Mouse (Mus musculus) neural tube, embryonic 14.5 days (tissue): ENCODE data around the gene Rdh1. TPM values are rescaled to one million over a fixed set of nuclear protein-coding genes. Genes with fewer than 3 reads are reported as not detected.
A peak's percentile ranks its signal among the peaks of the same experiment; 100 is the strongest.

Experiments
- ATAC-seq: fragments of 200-750 bp; cut with Nextera tagmentation; 2 replicates; pipeline ENCODE4 v1.8.0; 2017; ENCODE audit warnings: low read depth, mild to moderate bottlenecking, moderate TSS enrichment, moderate library complexity
- H3K27ac ChIP-seq: fragments of 300-500 bp; sonication (generic); 2 replicates; pipeline ENCODE4 v1.5.1; 2014; ENCODE audit warnings: low read depth, mild to moderate bottlenecking, control low read depth, low read length, moderate library complexity, mixed read lengths
- H3K27me3 ChIP-seq: fragments of 300-500 bp; sonication (generic); 2 replicates; pipeline ENCODE4 v1.6.1; 2014; ENCODE audit warnings: low read length; ENCODE audit not compliant: control insufficient read depth, insufficient read depth
- H3K36me3 ChIP-seq: fragments of 300-500 bp; sonication (generic); 2 replicates; pipeline ENCODE4 v1.6.1; 2014; ENCODE audit warnings: low read length, mixed read lengths; ENCODE audit not compliant: control insufficient read depth, insufficient read depth
- H3K4me1 ChIP-seq: fragments of 300-500 bp; sonication (generic); 2 replicates; pipeline ENCODE4 v1.6.1; 2014; ENCODE audit warnings: low read length; ENCODE audit not compliant: control insufficient read depth, insufficient read depth
- H3K4me2 ChIP-seq: fragments of 300-500 bp; sonication (generic); 2 replicates; pipeline ENCODE4 v1.6.1; 2014; ENCODE audit warnings: mild to moderate bottlenecking, low read depth, low read length, control low read depth
- H3K4me3 ChIP-seq: fragments of 300-500 bp; sonication (generic); 2 replicates; pipeline ENCODE4 v1.5.1; 2014; ENCODE audit warnings: low read depth, low read length, control low read depth, mixed read lengths
- H3K9ac ChIP-seq: fragments of 300-500 bp; sonication (generic); replicated peaks from 2 replicates; pipeline ENCODE4 v1.6.1; 2014; ENCODE audit warnings: low read depth, mild to moderate bottlenecking, control low read depth, low read length, mixed read lengths
- H3K9me3 ChIP-seq: fragments of 300-500 bp; sonication (generic); 2 replicates; pipeline ENCODE4 v1.6.1; 2016; ENCODE audit warnings: low read length; ENCODE audit not compliant: control insufficient read depth
- WGBS: fragments of 180-500 bp; shearing (Covaris S2); extraction: QIAGEN DNeasy Blood & Tissue Kit; methylation state at CpG from one replicate; pipeline ENCODE4 v1.1.7; 2014; 5-methylcytosine and 5-hydroxymethylcytosine counted together
- polyA plus RNA-seq: library from polyadenylated mRNA; unstranded; fragments of >200 nt; fragmentation: Nextera tagmentation; extraction: Ambion mirVana; gene quantifications from 2 replicates; pipeline ENCODE4 v1.2.1, GENCODE M21; 2014

The Rdh1 gene
- polyA plus RNA-seq, 1 experiment from 2014 or later = not detected

GRCm38 (mm10) chr10:127744661-127745060 is 14.9 kb upstream of the Rdh1 start:
- Histone ChIP-seq H3K4me3 (no peak overlapping the region), H3K9ac (no peak overlapping the region), H3K9me3 (no peaks in the 10 kb centered on the region), H3K36me3 (peaks cover 52% of the 10 kb centered on the region), H3K27me3 (no peaks in the 10 kb centered on the region), H3K4me2 (no peak overlapping the region), H3K27ac (no peak overlapping the region), H3K4me1 (peaks cover 11% of the 10 kb centered on the region)
- no peak for ATAC-seq
- WGBS = 63% methylated on average over 5 of the region's 5 CpGs

GRCm38 (mm10) chr10:127745886-127746285 is 13.6 kb upstream of the Rdh1 start:
- 81% methylated on average over 5 of the region's 5 CpGs for WGBS
- Histone ChIP-seq H3K27me3 (no peaks in the 10 kb centered on the region), H3K4me1 (peaks cover 2% of the 10 kb centered on the region; the same call in 1 of the 2 replicates), H3K36me3 (peaks cover 52% of the 10 kb centered on the region), H3K9ac (no peak overlapping the region), H3K27ac (no peak overlapping the region), H3K4me2 (no peak overlapping the region), H3K9me3 (no peaks in the 10 kb centered on the region), H3K4me3 (no peak overlapping the region)
- no peak for ATAC-seq

DNA sequence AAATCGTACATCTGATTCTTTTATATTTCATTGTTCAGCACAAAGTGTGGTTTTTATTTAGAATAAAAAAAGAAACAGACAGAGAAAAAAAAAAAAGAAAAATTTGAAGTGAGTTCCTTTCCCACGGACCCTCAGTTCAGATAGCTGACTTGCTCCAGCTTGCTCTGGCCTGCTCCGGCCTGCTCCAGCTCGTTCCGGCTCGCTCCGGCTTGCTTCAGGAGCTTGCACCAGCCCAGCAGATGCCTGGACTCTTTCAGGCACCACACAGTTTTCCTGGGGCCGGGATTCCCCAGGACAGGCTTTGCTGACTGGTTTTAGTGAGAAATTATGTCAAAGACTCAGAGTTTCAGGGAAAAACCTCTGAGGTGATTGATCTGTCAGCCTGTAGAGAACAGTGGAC is 12.3 kb upstream of the Rdh1 start:
- ATAC-seq = no peak
- Histone ChIP-seq H3K9ac (no peak overlapping the region), H3K4me1 (peaks cover 2% of the 10 kb centered on the region; the same call in 1 of the 2 replicates), H3K9me3 (no peaks in the 10 kb centered on the region), H3K36me3 (peaks cover 45% of the 10 kb centered on the region), H3K27ac (no peak overlapping the region), H3K4me3 (no peak overlapping the region), H3K27me3 (no peaks in the 10 kb centered on the region), H3K4me2 (no peak overlapping the region)
- whole genome bisulfite sequencing = 92% methylated on average over 8 of the region's 8 CpGs

- 6% methylated on average over 8 of the region's 8 CpGs for WGBS
- Histone ChIP-seq H3K4me3 (no peak overlapping the region), H3K27ac (no peak overlapping the region), H3K9me3 (no peaks in the 10 kb centered on the region), H3K4me2 (no peak overlapping the region), H3K4me1 (peaks cover 2% of the 10 kb centered on the region; the same call in 1 of the 2 replicates), H3K36me3 (peaks cover 28% of the 10 kb centered on the region), H3K9ac (no peak overlapping the region), H3K27me3 (no peaks in the 10 kb centered on the region)
- no peak for ATAC-seq
Measured at GRCm38 (mm10) chr10:127748847-127749612, 10.5 kb upstream of the Rdh1 start.

DNA sequence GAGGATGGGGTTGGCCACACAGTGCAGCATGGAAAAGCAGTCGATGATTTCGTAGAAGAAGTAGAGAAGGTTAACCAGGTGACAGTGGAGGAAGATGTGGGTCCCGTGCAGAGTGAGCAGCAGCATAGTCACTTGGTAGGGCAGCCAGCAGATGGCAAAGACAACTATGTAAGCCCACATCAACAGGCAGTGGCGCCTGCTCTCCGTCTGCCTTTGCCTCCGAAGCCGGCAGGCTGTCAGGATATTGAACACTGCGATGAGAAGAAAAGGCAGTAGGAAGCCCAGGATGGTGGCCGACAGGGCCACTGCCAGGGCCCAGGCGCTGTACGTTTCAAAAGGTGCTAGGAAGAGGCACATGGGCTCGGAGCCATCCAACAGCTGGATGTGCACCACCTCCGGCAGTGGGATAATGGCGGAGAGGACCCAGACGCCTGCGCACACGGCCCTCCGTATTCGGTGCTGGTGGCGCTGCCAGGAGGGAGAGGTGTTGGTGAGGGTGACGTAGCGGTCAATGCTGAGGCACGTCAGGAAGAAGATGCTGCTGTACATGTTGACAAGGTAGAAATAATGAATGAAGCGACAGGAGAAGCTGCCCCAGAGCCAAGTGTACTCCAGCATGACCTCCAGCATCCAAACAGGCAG is 9.3 kb upstream of the Rdh1 start:
- 50% methylated on average over 24 of the region's 24 CpGs for WGBS
- H3K4me1 ChIP-seq = peaks cover 2% of the 10 kb centered on the region; the same call in 1 of the 2 replicates
- no peak overlapping the region; the same call in 1 of the 2 replicates for H3K4me3 ChIP-seq
- peak overlapping the region; percentile 9; the same call in 1 of the 2 replicates for H3K4me2 ChIP-seq
- H3K36me3 ChIP-seq = peaks cover 15% of the 10 kb centered on the region
- H3K27ac ChIP-seq = no peak overlapping the region
- H3K9me3 ChIP-seq = no peaks in the 10 kb centered on the region
- no peaks in the 10 kb centered on the region for H3K27me3 ChIP-seq
- no peak for ATAC-seq
- H3K9ac ChIP-seq = no peak overlapping the region

DNA sequence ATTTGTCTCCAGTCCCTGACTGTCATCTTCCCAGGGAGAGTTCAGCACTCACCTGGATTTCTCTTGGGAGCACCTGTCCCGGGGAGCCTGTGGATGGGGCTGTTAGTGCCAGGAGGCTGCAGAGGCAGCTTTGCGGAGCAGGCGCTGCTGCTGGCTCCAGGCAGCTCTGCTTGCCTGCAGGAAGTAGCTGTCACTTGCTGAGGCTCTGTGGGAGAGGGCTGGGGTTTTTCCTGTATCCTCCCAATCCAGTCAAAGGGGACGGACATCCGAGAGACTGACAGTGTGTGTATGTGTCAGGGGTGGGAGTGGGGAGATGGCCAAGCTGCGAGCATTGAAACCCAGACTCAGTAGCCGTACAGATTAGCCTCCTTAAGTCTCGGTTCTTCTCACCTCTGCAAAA is 8.0 kb upstream of the Rdh1 start, which contains the start of gene Gpr182:
Gpr182 (minus strand) TSS at position 185 of the 400 bp plus-strand sequence.
- Histone ChIP-seq H3K27ac (no peak within 1 kb of the TSS), H3K36me3 (peaks cover 7% of the 10 kb centered on the region; the same call in 1 of the 2 replicates), H3K4me1 (peaks cover 2% of the 10 kb centered on the region; the same call in 1 of the 2 replicates), H3K4me3 (no peak within 1 kb of the TSS), H3K27me3 (no peaks in the 10 kb centered on the region), H3K9me3 (no peaks in the 10 kb centered on the region), H3K4me2 (no peak within 1 kb of the TSS; the same call in 1 of the 2 replicates), H3K9ac (no peak within 1 kb of the TSS)
- 67% methylated on average over 8 of the region's 8 CpGs for WGBS
- ATAC-seq = no peak

GRCm38 (mm10) chr10:127754566-127755166 is 4.9 kb upstream of the Rdh1 start:
- Histone ChIP-seq H3K9ac (no peak overlapping the region), H3K9me3 (no peaks in the 10 kb centered on the region), H3K36me3 (no peaks in the 10 kb centered on the region), H3K4me2 (no peak overlapping the region), H3K4me1 (no peaks in the 10 kb centered on the region), H3K27ac (no peak overlapping the region), H3K4me3 (no peak overlapping the region), H3K27me3 (no peaks in the 10 kb centered on the region)
- ATAC-seq = no peak
- 83% methylated on average over 6 of the region's 6 CpGs for WGBS

DNA sequence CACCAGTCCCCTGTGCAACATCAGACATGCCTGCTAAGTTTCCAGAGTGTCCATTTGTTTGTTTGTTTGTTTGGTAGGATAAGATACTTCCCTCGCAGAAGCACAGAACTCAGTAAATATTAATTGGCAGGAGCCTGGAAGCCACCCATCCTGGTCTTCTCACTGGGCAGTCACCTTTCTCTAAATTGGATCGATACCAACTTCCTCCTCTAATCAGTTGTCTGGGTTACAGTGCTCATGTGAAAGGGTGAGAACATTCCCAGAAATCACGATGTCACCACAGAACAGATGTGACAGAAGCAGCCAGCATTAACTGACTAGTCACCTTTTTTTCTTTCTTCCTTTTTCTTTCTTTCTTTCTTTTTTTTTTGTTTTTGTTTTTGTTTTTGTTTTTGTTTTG is 4.3 kb upstream of the Rdh1 start:
- H3K27me3 ChIP-seq = no peaks in the 10 kb centered on the region
- no peaks in the 10 kb centered on the region for H3K4me1 ChIP-seq
- H3K4me2 ChIP-seq = no peak overlapping the region
- ATAC-seq = no peak
- H3K4me3 ChIP-seq = no peak overlapping the region
- no peak overlapping the region for H3K27ac ChIP-seq
- H3K9ac ChIP-seq = no peak overlapping the region
- no peaks in the 10 kb centered on the region for H3K9me3 ChIP-seq
- 82% methylated on average over 3 of the region's 3 CpGs for WGBS
- H3K36me3 ChIP-seq = no peaks in the 10 kb centered on the region
